Mouse (Mus musculus): Measurements from ENCODE around the gene Prtg.

DNA sequence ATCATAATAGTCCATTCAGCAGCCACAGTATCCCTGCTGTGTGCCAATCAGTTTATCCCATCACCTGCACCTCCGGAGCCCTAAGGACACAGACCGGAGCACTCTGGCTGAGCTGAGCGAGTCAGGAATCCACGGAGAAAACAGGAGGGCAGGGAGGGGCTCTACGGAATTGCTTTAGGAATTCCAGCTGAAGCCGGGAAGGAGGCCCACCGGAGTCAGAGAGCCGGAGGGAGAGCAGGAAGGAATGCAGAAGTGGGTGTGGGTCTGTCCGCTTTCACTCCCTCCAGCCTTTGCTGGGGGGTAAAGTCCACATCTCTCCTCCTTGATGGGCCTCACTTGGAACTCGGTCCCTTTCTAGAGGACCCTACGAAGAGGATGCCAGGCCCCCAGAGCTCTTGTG is 27.7 kb upstream of the Prtg start:
- TF ChIP-seq GATA1 (IDR thresholded peaks at IDR 0.05; ENCODE audit: low read length) (no peak), TAL1 (IDR thresholded peaks at IDR 0.05; ENCODE audit: low read length) (no peak)
